In the genomic region with DNA sequence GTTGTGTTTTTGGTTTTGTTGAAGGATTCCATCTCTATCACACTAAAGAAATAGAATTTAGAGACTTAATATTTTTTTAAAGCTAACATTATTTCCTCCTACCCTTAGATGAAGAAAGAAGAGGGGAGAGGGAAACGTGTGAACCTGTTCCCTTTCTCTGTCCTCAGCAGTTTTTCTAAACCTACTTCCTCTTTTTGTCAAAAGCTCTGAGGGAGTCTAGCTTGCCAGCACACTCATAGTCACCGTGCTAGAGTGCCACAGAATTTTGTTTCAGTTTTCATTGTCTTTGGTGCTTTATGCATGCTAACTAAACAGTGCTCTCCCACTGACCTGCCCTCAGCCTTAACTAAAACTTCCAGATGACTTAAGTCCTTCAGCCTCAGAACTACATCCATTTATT, we compare ENCODE assay signal across 21 mouse cellular contexts. TPM values are rescaled to one million over a fixed set of nuclear protein-coding genes. Genes with fewer than 3 reads are reported as not detected.
DNase-seq lines count a peak whose midpoint lies in the region; ATAC-seq and TF ChIP-seq lines count a peak whose summit lies in the region.
"Had no signal": no experiment of that assay in that cellular context is flagged by ENCODE, and none has a peak within 500 bp of the region (broad histone marks: within the 10 kb centered on the region; RNA-seq: fewer than 3 reads in every experiment).

No protein-coding gene starts in this region.

- H3K27me3 ChIP-seq in lung, postnatal 0 days (replicated peaks; ENCODE audit: insufficient read depth, low read length): no peaks in the 10 kb centered on the region
- H3K27me3 ChIP-seq in CH12.LX (replicated peaks): no peaks in the 10 kb centered on the region
- H3K27me3 ChIP-seq in myocyte (ENCODE audit: control insufficient read depth, insufficient read depth, insufficient read length): no peaks in the 10 kb centered on the region
- H3K27me3 ChIP-seq: forebrain, embryonic 12.5 days; hindbrain, embryonic 13.5 days; limb, embryonic 13.5 days; midbrain, embryonic 15.5 days had no signal

- ATAC-seq in lung, postnatal 0 days: no peak
- peak; percentile 98 for ATAC-seq in granulocyte monocyte progenitor cell, adult 5-6 weeks (replicated peaks; ENCODE audit: poor library complexity, severe bottlenecking)
- ATAC-seq: inflammation-experienced regulatory T-cells, adult 6 months; midbrain, embryonic 15.5 days had no signal

- no peak overlapping the region for H3ac ChIP-seq in myocyte (ENCODE audit: control insufficient read depth, insufficient read length)

- H3K4me3 ChIP-seq in lung, postnatal 0 days (ENCODE audit: low read depth, low read length): no peak overlapping the region
- no peak overlapping the region for H3K4me3 ChIP-seq in CH12.LX (replicated peaks in 1 of 3; ENCODE audit: low read depth in 2 of 3, low read length in 2 of 3, poor library complexity in 1 of 3)
- H3K4me3 ChIP-seq in myocyte: no peak overlapping the region
- H3K4me3 ChIP-seq: forebrain, embryonic 12.5 days; hindbrain, embryonic 13.5 days; limb, embryonic 13.5 days; midbrain, embryonic 15.5 days had no signal

- H3K79me2 ChIP-seq in CH12.LX (replicated peaks; ENCODE audit: control insufficient read depth, extremely low read depth, insufficient read depth, poor library complexity, severe bottlenecking): no peaks in the 10 kb centered on the region
- H3K79me2 ChIP-seq in myocyte (ENCODE audit: control insufficient read depth, insufficient read depth): no peaks in the 10 kb centered on the region

- 21% methylated on average over 2 of the region's 2 CpGs for WGBS in lung, postnatal 0 days

- no peak overlapping the region for H3K27ac ChIP-seq in lung, postnatal 0 days (ENCODE audit: low read length)
- peak overlapping the region; percentile 52; the same call in 1 of the 2 replicates for H3K27ac ChIP-seq in CH12.LX (ENCODE audit: insufficient read depth, low read depth)
- H3K27ac ChIP-seq: forebrain, embryonic 12.5 days; hindbrain, embryonic 13.5 days; limb, embryonic 13.5 days; midbrain, embryonic 15.5 days; stomach, postnatal 0 days had no signal

- no peaks in the 10 kb centered on the region for H3K9me3 ChIP-seq in lung, postnatal 0 days (ENCODE audit: low read length)
- H3K9me3 ChIP-seq in CH12.LX (replicated peaks; ENCODE audit: low read length): no peaks in the 10 kb centered on the region
- H3K9me3 ChIP-seq: forebrain, embryonic 12.5 days; hindbrain, embryonic 13.5 days; limb, embryonic 13.5 days; midbrain, embryonic 15.5 days had no signal

- in situ Hi-C loops in CH12.LX (cut with MboI; ENCODE audit: low pct_ligation_motif_present, low pct_unique_long_range_greater_than_20kb, low sequenced_read_pairs): no loop called here

- 0 out of 2 replicates have a peak, but pooled peaks have one; percentile 19 for TF ChIP-seq POLR2A in CH12.LX (IDR thresholded peaks at IDR 0.05; ENCODE audit: low read depth, low read length)
- TF ChIP-seq POLR2A in myocyte (IDR thresholded peaks at IDR 0.05; ENCODE audit: insufficient read length, low read depth): no peak

- TF ChIP-seq EP300 in lung, postnatal 0 days (IDR thresholded peaks at IDR 0.05): no peak
- peak; percentile 82 for TF ChIP-seq EP300 in CH12.LX (IDR thresholded peaks at IDR 0.05; ENCODE audit: low read length)

- peak; percentile 53 for DNase-seq in lung, postnatal 0 days (ENCODE audit: low spot score)
- DNase-seq in lung, adult 18-20 months: no peak
- DNase-seq in CH12.LX (ENCODE audit: extremely low read depth): peak; percentile 73
- DNase-seq in heart, adult 11 months: no peak
- DNase-seq in thymus, postnatal 25 days: no peak
- no peak for DNase-seq in heart, adult 9 months (ENCODE audit: low spot score in 2 of 2)
- DNase-seq: cerebellum, adult 2 months; cerebellum, postnatal 36 days; gastrocnemius, postnatal 14 days; kidney, adult 9 months; kidney, postnatal 4 days; layer of hippocampus, adult 9-11 months; right cerebral cortex, postnatal 25 days had no signal

- no peaks in the 10 kb centered on the region for H3K36me3 ChIP-seq in lung, postnatal 0 days (ENCODE audit: insufficient read depth, low read length)
- H3K36me3 ChIP-seq in CH12.LX (replicated peaks in 1 of 2; ENCODE audit: control insufficient read depth in 1 of 2, insufficient read depth in 1 of 2, low read length in 1 of 2) (no peaks in the 10 kb centered on the region), myocyte (ENCODE audit: control insufficient read depth, insufficient read depth) (no peaks in the 10 kb centered on the region)
- H3K36me3 ChIP-seq: forebrain, embryonic 12.5 days; hindbrain, embryonic 13.5 days; limb, embryonic 13.5 days; midbrain, embryonic 15.5 days had no signal

- dilution Hi-C loops in CH12.LX (cut with MboI; ENCODE audit: extremely low pct_ligation_motif_present, extremely low pct_unique_long_range_greater_than_20kb, low sequenced_read_pairs): no loop called here

- H3K9ac ChIP-seq in lung, postnatal 0 days (replicated peaks; ENCODE audit: low read depth): no peak overlapping the region
- peak overlapping the region; percentile 9; the same call in 1 of the 2 replicates for H3K9ac ChIP-seq in CH12.LX (ENCODE audit: insufficient read depth, low read depth)
- H3K9ac ChIP-seq: forebrain, embryonic 12.5 days; hindbrain, embryonic 13.5 days; limb, embryonic 13.5 days; midbrain, embryonic 15.5 days had no signal

- H3K4me1 ChIP-seq in lung, postnatal 0 days (ENCODE audit: insufficient read depth, low read depth, low read length): no peaks in the 10 kb centered on the region; the same call in 1 of the 2 replicates
- H3K4me1 ChIP-seq in CH12.LX (ENCODE audit: control insufficient read depth in 1 of 2, insufficient read depth in 2 of 2): peaks cover 9 to 25% of the 10 kb centered on the region in 2 experiments
- H3K4me1 ChIP-seq: forebrain, embryonic 12.5 days; hindbrain, embryonic 13.5 days; midbrain, embryonic 15.5 days had no signal

- no peak overlapping the region for H3K4me2 ChIP-seq in lung, postnatal 0 days (replicated peaks; ENCODE audit: low read depth, low read length)
- H3K4me2 ChIP-seq in CH12.LX (ENCODE audit: insufficient read depth, low read depth, poor library complexity, severe bottlenecking): peak overlapping the region; percentile 56; the same call in 1 of the 2 replicates
- peak overlapping the region; percentile 12 for H3K4me2 ChIP-seq in myocyte (ENCODE audit: low read depth)
- H3K4me2 ChIP-seq: forebrain, embryonic 12.5 days; hindbrain, embryonic 13.5 days; limb, embryonic 13.5 days; midbrain, embryonic 15.5 days had no signal

- no peak for TF ChIP-seq CTCF in lung, postnatal 0 days (IDR thresholded peaks at IDR 0.05)
- no peak for TF ChIP-seq CTCF in CH12.LX (conservative IDR thresholded peaks at IDR 0.05 in 1 of 2, IDR thresholded peaks at IDR 0.05 in 1 of 2; ENCODE audit: low read depth in 2 of 2, low read length in 2 of 2)

- TF ChIP-seq RAD21 in CH12.LX (IDR thresholded peaks at IDR 0.05; ENCODE audit: low read depth, low read length): no peak; the same call in 1 of the 2 replicates

TF ChIP-seq in CH12.LX, 34 proteins besides CTCF, POLR2A, EP300 and RAD21 (continues in another document):
- no peak for TF ChIP-seq PAX5 (IDR thresholded peaks at IDR 0.05; ENCODE audit: low read length)
- TF ChIP-seq USF1 (IDR thresholded peaks at IDR 0.05; ENCODE audit: low read depth, low read length): no peak
- TF ChIP-seq MEF2A (IDR thresholded peaks at IDR 0.05; ENCODE audit: borderline replicate concordance, low read depth, low read length): no peak
- TF ChIP-seq BHLHE40 (IDR thresholded peaks at IDR 0.05; ENCODE audit: low read depth, low read length): peak; percentile 79
- TF ChIP-seq TBP (conservative IDR thresholded peaks at IDR 0.05; ENCODE audit: low read depth, low read length): peak; percentile 59; the same call in 1 of the 2 replicates
- no peak for TF ChIP-seq CHD2 (IDR thresholded peaks at IDR 0.05; ENCODE audit: low read length)
- no peak for TF ChIP-seq NRF1 (IDR thresholded peaks at IDR 0.05; ENCODE audit: low read depth, low read length)
- no peak; the same call in 1 of the 2 replicates for TF ChIP-seq SMC3 (IDR thresholded peaks at IDR 0.05; ENCODE audit: low read depth, low read length)
- TF ChIP-seq GABPA (IDR thresholded peaks at IDR 0.05; ENCODE audit: insufficient replicate concordance, low read depth, low read length): no peak
- TF ChIP-seq TCF12 (IDR thresholded peaks at IDR 0.05; ENCODE audit: low read depth, low read length): 0 out of 2 replicates have a peak, but pooled peaks have one; percentile 39
- no peak; the same call in 1 of the 2 replicates for TF ChIP-seq JUND (conservative IDR thresholded peaks at IDR 0.05; ENCODE audit: low read depth, low read length)
- no peak for TF ChIP-seq CHD1 (IDR thresholded peaks at IDR 0.05; ENCODE audit: low read depth, low read length)

TF ChIP-seq in myocyte, 11 proteins besides CTCF, POLR2A, EP300 and RAD21:
- TF ChIP-seq TCF3 (IDR thresholded peaks at IDR 0.05; ENCODE audit: insufficient read length, low read depth) (no peak), CEBPB (IDR thresholded peaks at IDR 0.05; ENCODE audit: insufficient read depth, poor library complexity, severe bottlenecking) (no peak), MAX (IDR thresholded peaks at IDR 0.05; ENCODE audit: low read depth) (no peak), SRF (IDR thresholded peaks at IDR 0.05; ENCODE audit: control insufficient read depth, insufficient read length, low read depth) (no peak), POLR2AphosphoS2 (IDR thresholded peaks at IDR 0.05; ENCODE audit: insufficient read length, low read depth) (no peak)
TF ChIP-seq in myocyte: peak in this region for 0.

RNA-seq across cellular contexts. Expression of a gene that starts 32.2 kb away (rescaled TPM):
- 29.5 and 31.8 TPM in 2 replicates for polyA plus RNA-seq in lung, postnatal 0 days (2015; fragmentation: Nextera tagmentation; extraction: Ambion mirVana)
- 0.04 TPM in 2 replicates for total RNA-seq in CH12.LX (2012; rRNA removed)
- total RNA-seq in CH12.LX (2014; rRNA removed): not detected in 2 replicates
- not detected in 2 replicates for polyA plus RNA-seq in CH12.LX (2012; ENCODE audit: insufficient read length, low read depth)
- not detected in 2 replicates for total RNA-seq in granulocyte monocyte progenitor cell, adult 5-6 weeks (2014; fragmentation: Nextera tagmentation)
- total RNA-seq in granulocyte monocyte progenitor cell, adult 5-6 weeks (2017): 0.09 and 3.5 TPM in 2 replicates
- polyA plus RNA-seq in myocyte (2012; fragmentation: generic; extraction: Trizol): 14.1 TPM
- polyA plus RNA-seq: inflammation-experienced regulatory T-cells, adult 6 months had no signal

Comparison
In these comparisons a context has a peak if more than half of its experiments do, and no peak if none do; other contexts are left out.
1. DNase-seq: peak in lung, postnatal 0 days (single experiment) and CH12.LX (single experiment); none in lung, adult 18-20 months (0 of 2), heart, adult 11 months (single experiment), thymus, postnatal 25 days (single experiment) and heart, adult 9 months (0 of 2).
2. RNA of a gene that starts 32.2 kb away (polyA plus RNA-seq): 29.5 to 31.8 TPM in lung, postnatal 0 days and 14.1 TPM in myocyte (single experiment); not detected in CH12.LX; every median in the first group is over 10 times any median in the second.